Mouse (Mus musculus) induced T-regulatory cell, adult 2 months (primary cell): ENCODE results near the gene Sorcs2.
A peak's percentile ranks its signal among the peaks of the same experiment; 100 is the strongest.

Experiments
- DNase-seq: peaks from one replicate; pipeline ENCODE4 v3.0.0-alpha.2; 2012; ENCODE audit warnings: low read depth

Sorcs2 gene

DNA sequence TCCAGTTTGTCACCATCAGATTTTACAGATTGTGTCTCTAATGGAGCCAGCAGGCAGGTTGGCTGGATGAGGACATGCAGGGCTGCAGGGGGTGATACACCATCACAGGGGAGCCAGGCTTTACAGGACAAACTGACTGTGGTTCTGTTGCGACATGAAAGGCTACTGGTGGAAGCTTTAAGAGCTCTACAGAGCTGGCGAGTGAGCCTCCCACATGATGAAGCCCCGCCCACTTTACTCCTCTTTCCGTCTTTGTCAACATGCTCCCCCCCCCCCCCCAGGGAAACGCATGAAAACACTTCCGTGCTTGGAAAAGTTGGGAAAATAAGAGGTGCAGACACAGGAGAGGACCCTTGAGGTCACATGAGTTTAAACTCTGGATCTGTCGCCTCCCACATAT is 219.7 kb downstream of the Sorcs2 start:
- DNase-seq: no peak

DNA sequence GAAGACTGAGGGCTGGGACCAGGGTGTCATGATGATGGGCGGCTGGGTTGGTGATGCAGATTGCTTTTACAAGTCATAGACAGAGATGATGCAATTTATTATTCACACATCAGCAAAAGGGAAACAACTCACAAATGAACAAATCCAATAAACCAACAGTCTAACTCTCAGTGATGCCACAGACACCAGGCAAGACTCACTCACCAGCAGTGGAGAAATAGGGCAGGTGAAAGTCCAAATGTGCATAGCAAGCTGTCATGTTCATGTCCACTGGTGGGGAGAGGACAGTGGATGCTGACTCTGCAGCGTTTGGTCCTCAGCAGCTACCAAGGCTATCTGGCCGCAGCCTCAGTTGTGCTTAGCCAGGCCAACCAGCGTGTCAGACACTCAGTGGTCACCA is 221.1 kb downstream of the Sorcs2 start:
- no peak for DNase-seq

- no peak for DNase-seq
Observed at GRCm38 (mm10) chr5:36176409-36176808, 221.5 kb downstream of the Sorcs2 start.

- no peak for DNase-seq
Observed at GRCm38 (mm10) chr5:36174569-36175115, 223.3 kb downstream of the Sorcs2 start.

DNA sequence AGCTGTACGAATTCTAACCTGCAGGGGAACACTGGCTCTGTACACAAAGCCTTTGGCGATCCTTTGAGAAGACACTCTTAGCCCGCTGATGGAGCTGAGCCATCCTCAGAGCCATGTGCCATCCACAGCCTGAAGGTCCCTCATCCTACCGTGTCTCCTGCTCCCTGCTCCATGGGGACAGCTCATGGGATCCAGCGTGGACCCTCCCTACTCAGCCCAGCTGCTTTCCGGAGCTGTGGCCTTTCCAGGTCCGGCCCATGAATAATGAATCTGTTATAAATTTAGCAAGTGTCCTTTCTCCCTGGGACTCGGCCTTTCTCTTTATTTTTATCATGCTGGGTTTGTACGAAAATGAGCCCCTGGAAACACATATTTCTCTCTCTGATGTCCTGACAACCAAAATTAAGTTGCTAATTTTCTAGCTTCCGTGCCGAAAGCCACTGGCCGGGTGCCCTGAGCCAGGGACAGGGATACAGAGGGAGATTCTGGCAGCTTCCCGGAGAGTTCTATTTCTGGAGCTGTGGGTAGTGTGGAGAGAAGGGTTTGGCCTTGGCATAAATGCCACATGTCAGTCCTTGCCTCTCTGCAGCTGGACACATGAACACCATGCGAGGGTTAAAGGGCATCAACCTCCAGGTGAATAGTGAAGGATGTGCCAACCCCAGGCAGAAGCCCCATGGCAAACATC is 228.8 kb downstream of the Sorcs2 start:
- DNase-seq: no peak

DNA sequence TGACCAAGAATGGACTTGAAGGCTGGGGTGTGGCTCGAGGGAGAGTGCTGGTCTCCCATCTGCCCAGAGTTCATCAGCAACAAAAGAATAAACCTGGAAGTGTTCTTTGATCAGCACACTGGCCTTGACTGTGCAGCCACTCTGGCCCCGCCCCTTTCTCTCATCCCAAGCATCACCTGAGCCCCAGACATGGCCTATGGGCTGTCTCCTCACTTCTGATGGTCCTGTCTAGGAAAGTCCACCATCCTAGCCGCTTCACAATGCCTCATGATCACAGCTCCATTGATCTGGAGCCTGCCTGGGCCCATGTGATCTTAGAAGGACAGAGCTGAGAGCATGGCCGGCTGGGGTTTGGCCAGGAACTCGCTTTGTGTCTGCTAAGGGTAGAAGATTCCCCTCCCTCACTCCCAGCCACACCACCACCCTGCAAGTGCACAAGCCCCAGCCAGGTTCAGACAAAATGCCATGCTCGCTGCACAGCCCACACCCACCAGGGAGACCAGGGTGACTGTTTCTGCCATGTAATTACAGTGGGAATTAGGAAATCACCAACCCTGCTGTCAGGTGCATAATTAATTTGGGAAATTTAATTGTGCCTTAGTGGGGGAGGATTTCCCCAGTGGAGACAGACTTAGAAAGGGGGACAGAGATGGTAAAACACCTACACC is 231.5 kb downstream of the Sorcs2 start:
- no peak for DNase-seq

DNA sequence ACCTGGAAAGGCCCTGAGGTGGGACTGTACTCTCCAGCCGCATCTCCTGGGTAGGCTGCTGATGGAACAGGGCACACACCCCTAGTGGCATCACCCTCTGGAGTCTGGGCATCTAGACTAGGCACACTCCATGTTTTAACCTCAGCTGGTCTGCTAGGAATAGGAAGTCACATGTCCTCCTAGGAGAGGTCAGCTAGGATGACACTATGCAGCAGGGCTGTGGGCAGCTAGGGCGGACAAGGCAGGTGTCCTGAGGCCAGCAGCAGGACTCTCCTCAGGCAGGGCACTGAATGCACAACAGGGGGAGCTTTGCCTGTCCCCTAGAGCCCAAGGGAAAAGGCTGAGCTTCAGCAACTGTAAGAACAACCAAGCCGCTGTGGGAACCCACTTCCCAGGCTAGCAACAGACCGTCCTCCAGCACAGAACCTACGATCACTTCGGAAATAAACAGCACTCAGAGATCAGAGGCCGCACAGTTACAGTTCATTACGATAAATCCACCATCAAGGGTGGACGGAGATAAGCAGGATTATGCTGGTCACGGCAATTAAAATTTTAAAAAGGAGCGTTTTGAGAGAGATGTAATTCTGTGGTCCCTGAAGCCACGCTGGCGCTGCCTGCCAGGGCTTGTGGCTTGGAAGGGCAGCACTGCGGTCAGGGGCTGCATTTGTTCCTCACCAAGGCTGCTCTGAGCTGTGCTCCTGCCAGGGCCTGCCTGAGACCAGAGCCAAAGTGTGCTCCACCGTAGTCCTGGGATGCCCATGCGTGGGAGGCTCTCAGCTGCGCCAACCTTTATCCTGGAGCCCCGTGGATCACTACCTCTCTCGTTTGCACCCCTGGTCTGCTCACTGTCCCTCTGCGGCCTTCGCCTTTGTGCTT is 232.3 kb downstream of the Sorcs2 start:
- DNase-seq: no peak

- no peak for DNase-seq
Observed at GRCm38 (mm10) chr5:36154879-36155485, 243.0 kb downstream of the Sorcs2 start.

DNA sequence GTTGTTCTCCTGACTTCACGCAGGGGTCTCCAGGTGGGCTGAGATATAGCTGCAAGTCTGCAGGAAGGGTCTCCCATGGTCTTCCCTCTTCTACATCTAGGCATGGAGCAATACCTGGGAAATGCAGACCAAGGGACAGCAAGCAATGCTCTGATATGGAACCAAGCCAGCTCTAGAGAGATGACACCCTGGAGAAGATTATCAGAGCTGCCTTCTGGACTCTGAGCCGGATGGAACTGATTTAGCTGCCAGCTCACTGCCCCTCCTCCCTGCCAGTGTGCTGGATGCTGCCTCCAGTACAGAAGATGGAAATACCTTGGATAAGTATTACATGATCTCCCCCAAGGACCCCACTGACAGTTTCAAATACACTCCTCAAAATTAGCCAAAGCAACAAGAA is 244.7 kb downstream of the Sorcs2 start:
- DNase-seq: no peak

DNA sequence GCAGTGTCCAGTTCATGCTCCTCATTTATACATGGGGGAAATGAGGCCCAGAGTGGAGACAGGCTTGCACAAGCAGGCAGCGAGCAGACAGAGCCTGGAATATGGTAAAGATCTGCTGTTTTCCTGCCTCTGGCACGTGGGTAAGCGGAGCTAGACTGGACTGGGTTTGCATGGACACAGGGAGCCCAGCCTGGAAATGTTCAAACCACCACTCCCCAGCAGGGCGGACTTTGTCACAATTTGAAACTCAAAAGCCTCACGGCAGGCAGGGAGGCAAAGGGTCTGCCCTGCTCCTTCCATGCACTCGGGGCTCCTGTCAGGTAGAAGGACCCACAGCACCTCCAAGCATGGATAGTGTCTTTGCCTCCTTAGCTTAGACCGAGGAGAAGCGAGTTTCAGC is 246.9 kb downstream of the Sorcs2 start:
- no peak for DNase-seq

DNA sequence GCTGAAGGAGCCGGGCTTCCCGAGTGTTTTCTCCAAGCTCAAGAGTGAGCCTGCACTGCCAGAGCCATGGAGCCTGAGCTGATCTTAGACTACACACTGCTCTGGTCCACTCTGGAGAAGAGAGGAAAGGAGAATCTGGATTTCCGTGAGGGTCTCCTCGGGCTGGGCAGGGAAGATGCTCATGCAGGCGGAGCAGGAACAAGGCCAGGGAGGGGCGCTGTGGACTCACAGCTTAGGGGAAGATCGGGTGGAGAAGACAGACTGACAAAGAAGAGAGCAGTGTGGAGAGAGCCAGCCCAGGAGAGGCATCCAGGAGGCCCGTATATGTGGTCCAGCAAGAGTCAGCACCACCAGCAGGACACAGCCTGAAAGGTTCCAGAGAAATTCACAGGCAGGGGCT is 248.8 kb downstream of the Sorcs2 start:
- DNase-seq: no peak

GRCm38 (mm10) chr5:36146589-36146988 is 251.3 kb downstream of the Sorcs2 start:
- no peak for DNase-seq

DNA sequence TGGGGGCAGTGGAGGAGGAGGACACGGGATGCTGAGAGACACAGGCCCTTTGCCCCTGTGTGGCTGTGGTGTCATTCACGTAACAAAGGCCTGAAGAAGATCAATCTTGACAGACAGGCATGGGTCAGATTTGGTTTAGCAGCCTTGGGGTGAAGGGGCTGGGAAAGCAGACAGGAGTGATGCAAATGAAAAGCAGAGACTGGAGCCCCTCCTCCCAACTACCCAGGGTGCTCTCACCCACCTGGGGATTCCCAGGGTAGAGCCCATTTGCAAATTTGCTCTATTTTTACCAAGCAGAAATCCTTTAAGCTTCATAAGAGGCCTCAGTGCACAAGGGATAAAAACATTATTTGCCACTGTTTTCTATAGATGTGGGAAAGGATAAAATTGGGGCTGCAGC is 253.4 kb downstream of the Sorcs2 start:
- no peak for DNase-seq

DNA sequence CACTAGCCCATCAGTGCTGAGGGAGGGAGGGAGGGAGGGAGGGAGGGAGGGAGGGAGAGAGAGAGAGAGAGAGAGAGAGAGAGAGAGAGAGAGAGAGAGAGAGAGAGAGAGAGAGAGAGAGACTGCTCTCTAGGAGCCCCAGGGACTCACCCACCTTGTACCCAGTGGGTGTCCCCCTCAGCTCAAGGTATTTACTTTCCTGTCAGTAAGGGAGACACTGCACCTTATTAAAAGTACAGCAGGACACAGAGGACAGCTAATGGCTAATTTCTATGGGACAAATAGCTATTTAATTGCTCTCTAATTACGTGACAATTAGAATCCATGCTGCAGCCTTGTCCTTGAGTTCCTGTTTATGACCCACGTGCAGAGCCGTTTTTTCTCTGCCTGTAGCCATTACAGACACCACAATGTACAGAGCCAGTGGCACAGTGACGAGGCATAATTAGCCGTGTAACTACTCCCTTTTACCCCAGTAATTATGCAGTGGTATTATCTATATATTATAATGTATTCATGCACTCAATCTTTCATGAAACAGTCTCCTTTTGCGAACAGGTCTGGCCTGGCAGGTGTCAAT is 256.2 kb downstream of the Sorcs2 start:
- no peak for DNase-seq

- peak; percentile 3 for DNase-seq
Observed at GRCm38 (mm10) chr5:36141112-36141511, 256.8 kb downstream of the Sorcs2 start.

DNA sequence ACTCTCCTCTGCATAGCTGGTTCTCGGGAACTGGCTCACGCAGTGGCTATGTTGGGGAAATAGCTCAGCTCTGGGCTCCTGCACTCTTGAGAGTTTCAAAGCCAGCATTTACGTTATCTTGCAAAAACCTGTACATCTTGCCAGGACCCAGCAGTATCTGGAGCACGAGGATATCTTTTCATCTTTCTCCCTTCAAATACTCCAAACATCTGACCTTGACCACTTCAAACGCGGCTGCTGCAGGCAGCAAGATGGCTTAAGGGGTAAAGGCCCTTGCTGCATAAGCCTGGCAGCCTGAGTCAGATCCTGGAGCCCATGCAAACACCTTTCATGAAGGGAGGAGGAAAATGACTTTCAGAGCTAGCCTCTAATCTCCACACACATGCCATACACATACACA is 258.2 kb downstream of the Sorcs2 start:
- DNase-seq: no peak

- DNase-seq: peak; percentile 10
Observed at GRCm38 (mm10) chr5:36135874-36136542, 261.9 kb downstream of the Sorcs2 start.

DNA sequence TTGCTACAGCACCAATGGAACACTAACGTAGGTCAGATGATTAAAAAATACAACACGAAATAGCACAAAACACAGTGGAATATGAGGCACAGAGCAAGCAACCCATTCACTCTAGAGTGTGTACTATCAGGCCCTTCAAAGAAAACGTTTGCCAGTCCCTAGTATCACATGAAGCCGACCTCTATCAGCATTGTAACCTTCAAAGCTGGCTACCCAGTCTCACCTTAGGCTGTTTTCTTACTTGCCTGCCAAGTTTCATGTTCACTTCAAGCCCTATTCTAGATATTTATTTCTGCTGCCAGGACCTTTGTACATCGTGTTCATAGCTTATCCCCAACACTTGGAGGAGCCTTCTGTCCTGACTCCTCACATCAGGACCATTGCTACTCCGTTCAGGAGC is 263.6 kb downstream of the Sorcs2 start:
- DNase-seq: no peak

DNA sequence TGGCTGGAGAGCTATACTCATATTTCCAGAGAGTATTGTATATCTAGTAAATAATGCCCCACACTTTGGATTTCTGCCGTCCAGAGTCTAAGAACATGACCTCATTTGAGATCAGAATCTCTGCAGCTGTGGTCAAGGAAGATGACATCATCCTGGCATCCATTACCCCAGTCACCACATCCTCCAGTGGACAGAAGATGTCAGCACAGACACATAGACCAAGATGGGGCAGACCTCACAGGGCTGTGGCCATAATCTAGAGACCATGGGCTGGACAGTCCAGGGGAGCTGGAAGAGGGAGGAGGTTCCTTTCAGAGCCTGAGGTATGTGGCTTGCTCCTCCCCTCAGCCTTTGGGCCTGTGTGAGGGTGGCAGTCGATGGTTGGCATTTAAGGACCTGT is 264.0 kb downstream of the Sorcs2 start:
- no peak for DNase-seq

- no peak for DNase-seq
Observed at GRCm38 (mm10) chr5:36130393-36131011, 267.4 kb downstream of the Sorcs2 start.

DNA sequence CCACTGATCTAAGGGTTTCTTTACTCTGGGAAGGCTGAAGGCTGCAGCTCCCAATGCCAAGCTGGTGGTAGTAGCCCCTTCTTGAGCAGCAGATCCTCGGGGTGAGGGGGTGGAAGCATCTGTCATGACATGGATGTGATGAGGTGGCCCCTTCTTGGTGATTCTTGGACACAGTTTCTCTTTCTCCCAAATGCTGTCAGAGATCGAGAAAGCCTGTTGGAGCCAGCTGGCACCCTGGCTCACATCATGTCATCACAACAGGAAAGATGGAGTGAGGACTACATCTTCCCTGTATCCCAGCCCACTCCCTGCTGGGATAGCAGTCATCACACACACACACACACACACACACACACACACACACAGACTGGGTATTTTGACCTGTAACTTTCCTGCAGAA is 268.3 kb downstream of the Sorcs2 start:
- DNase-seq: no peak
